Comparison of ENCODE assay signal across 17 mouse cellular contexts in genomic region chr8:86891533-86891932, GRCm38 (mm10). TPM values are rescaled to one million over a fixed set of nuclear protein-coding genes. Genes with fewer than 3 reads are reported as not detected.
DNase-seq lines count a peak whose midpoint lies in the region; ATAC-seq and TF ChIP-seq lines count a peak whose summit lies in the region.
"Had no signal": no experiment of that assay in that cellular context is flagged by ENCODE, and none has a peak within 500 bp of the region (broad histone marks: within the 10 kb centered on the region; RNA-seq: fewer than 3 reads in every experiment).

No protein-coding gene starts in this region.

- no peak for TF ChIP-seq POLR2A in bone marrow, adult 2 months (IDR thresholded peaks at IDR 0.05; ENCODE audit: borderline replicate concordance, control insufficient read depth, low read depth, low read length)

- peaks cover 4% of the 10 kb centered on the region; the same call in 1 of the 2 replicates for H3K4me1 ChIP-seq in bone marrow, adult 2 months (ENCODE audit: control insufficient read depth, insufficient read depth, low read length)
- H3K4me1 ChIP-seq in brown adipose tissue, adult 24 weeks (ENCODE audit: control insufficient read depth, insufficient read depth, insufficient read length, low read length): peaks cover 29% of the 10 kb centered on the region
- H3K4me1 ChIP-seq: embryonic facial prominence, embryonic 12.5 days; forebrain, embryonic 15.5 days; heart, embryonic 12.5 days had no signal

- H3K36me3 ChIP-seq in macrophage (ENCODE audit: inconsistent target): no peaks in the 10 kb centered on the region
- H3K36me3 ChIP-seq: embryonic facial prominence, embryonic 12.5 days; forebrain, embryonic 15.5 days; heart, embryonic 12.5 days; hindbrain, embryonic 10.5 days had no signal

- 7% methylated on average over 1 of the region's 1 CpGs for WGBS in bone marrow, adult 2 months
- 0% methylated on average over 1 of the region's 1 CpGs for WGBS in macrophage (ENCODE audit: missing documents)

- H3K4me3 ChIP-seq in bone marrow, adult 2 months (replicated peaks; ENCODE audit: control insufficient read depth, low read depth, low read length): no peak overlapping the region
- H3K4me3 ChIP-seq in brown adipose tissue, adult 24 weeks (ENCODE audit: insufficient read depth, low read depth, low read length): no peak overlapping the region
- H3K4me3 ChIP-seq in macrophage (ENCODE audit: inconsistent target): no peak overlapping the region
- H3K4me3 ChIP-seq: embryonic facial prominence, embryonic 12.5 days; forebrain, embryonic 15.5 days; heart, embryonic 12.5 days; hindbrain, embryonic 10.5 days had no signal

- DNase-seq in layer of hippocampus, adult 9-11 months: no peak
- no peak for DNase-seq in kidney, adult 18-20 months
- no peak for DNase-seq in layer of hippocampus, adult 8-10 months (ENCODE audit: low spot score in 2 of 2)
- DNase-seq: adrenal gland, adult 8-10 months; cerebellum, adult 2 months; cerebellum, postnatal 10 days; embryo, embryonic 11 days; gastrocnemius, postnatal 14 days had no signal

- TF ChIP-seq CTCF in bone marrow, adult 2 months (IDR thresholded peaks at IDR 0.05; ENCODE audit: control insufficient read depth, insufficient read depth, low read length): no peak

- H3K79me2 ChIP-seq in macrophage (ENCODE audit: inconsistent target): no peaks in the 10 kb centered on the region

- H3K27ac ChIP-seq in bone marrow, adult 2 months (ENCODE audit: control insufficient read depth, insufficient read depth, low read depth, low read length, poor library complexity): peak overlapping the region; percentile 71; the same call in 1 of the 2 replicates
- peak overlapping the region; percentile 46 for H3K27ac ChIP-seq in brown adipose tissue, adult 24 weeks (replicated peaks; ENCODE audit: low read depth, low read length)
- H3K27ac ChIP-seq in macrophage: peak overlapping the region; percentile 32
- H3K27ac ChIP-seq: embryonic facial prominence, embryonic 12.5 days; forebrain, embryonic 15.5 days; hindbrain, embryonic 10.5 days; hindbrain, embryonic 14.5 days had no signal

- ATAC-seq in monocyte, adult 5-6 weeks (replicated peaks; ENCODE audit: insufficient number of reproducible peaks, low FRiP score, low TSS enrichment, poor library complexity, severe bottlenecking): peak; percentile 73
- ATAC-seq: forebrain, embryonic 15.5 days had no signal

RNA-seq across cellular contexts. Expression of gene N4bp1, which starts 6.5 kb away (rescaled TPM):
- 6.9 and 12.7 TPM in 2 replicates for polyA plus RNA-seq in bone marrow, adult 2 months (2011; ENCODE audit: insufficient read depth, insufficient read length, low replicate concordance, missing spikeins)
- polyA plus RNA-seq in brown adipose tissue, adult 24 weeks (2012; ENCODE audit: insufficient read depth, insufficient read length, missing spikeins): 6.3 and 7.4 TPM in 2 replicates
- total RNA-seq in macrophage (2018; cell fraction: chromatin; rRNA removed): 100 to 1,000 TPM in 21 of 26 experiments, 10 to 100 TPM in 5; 55.3 to 365 (median 171) TPM
- total RNA-seq in macrophage (2018; cell fraction: cytosol; rRNA removed): 10 to 100 TPM; 24.5 to 94.7 (median 48.1) TPM
- total RNA-seq in macrophage (2018; cell fraction: nucleus; rRNA removed): 100 to 1,000 TPM in 20 of 26 experiments, 10 to 100 TPM in 6; 49.0 to 306 (median 133) TPM
- 17.2 to 24.6 TPM (median 22.9 TPM) in 3 replicates for polyA plus RNA-seq in macrophage (2018)
- total RNA-seq in monocyte, adult 5-6 weeks (2017): 50.6 to 62.5 TPM (median 51.5 TPM) in 3 replicates
- total RNA-seq in layer of hippocampus, adult 8-10 months (2022): 10 to 100 TPM; 36.7 to 46.5 (median 44.0) TPM
